Mouse (Mus musculus) C2C12 (cell line): ENCODE measurements around the gene Gabarap. TPM values are rescaled to one million over a fixed set of nuclear protein-coding genes. Genes with fewer than 3 reads are reported as not detected.

Experiments
- H3K27me3 ChIP-seq: one replicate; pipeline ENCODE4 v1.6.1; 2011; ENCODE audit not compliant: control insufficient read depth, insufficient read depth, insufficient read length
- H3K36me3 ChIP-seq: one replicate; pipeline ENCODE4 v1.6.1; 2011; ENCODE audit not compliant: control insufficient read depth, insufficient read depth
- H3K4me3 ChIP-seq: one replicate; pipeline ENCODE4 v1.5.1; 2011; ENCODE audit warnings: mild to moderate bottlenecking, control low read depth; ENCODE audit not compliant: poor library complexity, insufficient read depth, severe bottlenecking
- H3K79me2 ChIP-seq: one replicate; pipeline ENCODE4 v1.6.1; 2011; ENCODE audit not compliant: control insufficient read depth, insufficient read depth
- H3K79me3 ChIP-seq: one replicate; pipeline ENCODE4 v1.6.1; 2011; ENCODE audit warnings: low read depth, control low read depth
- H3ac ChIP-seq: one replicate; pipeline ENCODE3; 2011; ENCODE audit warnings: low read depth; ENCODE audit not compliant: control insufficient read depth, insufficient read length
- CEBPB ChIP-seq: IDR thresholded peaks from one replicate; pipeline ENCODE4 v1.6.1; 2011; ENCODE audit warnings: low read depth, mild to moderate bottlenecking, control low read depth, moderate library complexity
- CTCF ChIP-seq: IDR thresholded peaks from one replicate; pipeline ENCODE4 v1.5.1; 2011; ENCODE audit not compliant: control insufficient read depth, insufficient read depth, insufficient read length
- FOSL1 ChIP-seq: IDR thresholded peaks from one replicate; pipeline ENCODE4 v1.8.0; 2011; ENCODE audit warnings: mild to moderate bottlenecking, low read length; ENCODE audit not compliant: poor library complexity, insufficient read depth, severe bottlenecking
- MAX ChIP-seq: IDR thresholded peaks from one replicate; pipeline ENCODE4 v1.6.1; 2011; ENCODE audit warnings: mild to moderate bottlenecking, control low read depth
- MYOD1 ChIP-seq: IDR thresholded peaks from one replicate; pipeline ENCODE4 v1.6.1; 2011; ENCODE audit warnings: low read depth; ENCODE audit not compliant: control insufficient read depth, insufficient read length
- MYOG ChIP-seq: IDR thresholded peaks from one replicate; pipeline ENCODE4 v1.6.1; 2011; ENCODE audit not compliant: control insufficient read depth, insufficient read length; ENCODE audit errors: extremely low read depth
- USF1 ChIP-seq: IDR thresholded peaks from one replicate; pipeline ENCODE4 v1.6.1; 2011; ENCODE audit warnings: low read depth, mild to moderate bottlenecking, control low read depth, moderate library complexity
- long read RNA-seq, 2 experiments: library from polyadenylated mRNA; unstranded; transcript quantifications; one replicate each; pipeline ENCODE4 v2.0.0; 2019 to 2020
- polyA plus RNA-seq: library from polyadenylated mRNA; unstranded; fragments of >200 nt; fragmentation: generic; extraction: Trizol; gene quantifications from one replicate; pipeline ENCODE4 v1.2.1, GENCODE M21; 2012; ENCODE audit warnings: missing spikeins

The Gabarap gene
- polyA plus RNA-seq: 362 TPM
- long read RNA-seq, experiment 1, transcript Gabarap-201 (4 exons, 1,351 nt): major isoform, 433 of 480 reads
- long read RNA-seq, experiment 1, partial matches to known transcripts: 41 of 480 reads
- long read RNA-seq, experiment 1, other reads (novel, unspliced or antisense): 5 of 480 reads
- long read RNA-seq, experiment 2, transcript Gabarap-201 (4 exons, 1,351 nt): major isoform, 40 of 42 reads
- long read RNA-seq, experiment 2, partial matches to known transcripts: 0 of 42 reads
- long read RNA-seq, experiment 2, other reads (novel, unspliced or antisense): 2 of 42 reads

DNA sequence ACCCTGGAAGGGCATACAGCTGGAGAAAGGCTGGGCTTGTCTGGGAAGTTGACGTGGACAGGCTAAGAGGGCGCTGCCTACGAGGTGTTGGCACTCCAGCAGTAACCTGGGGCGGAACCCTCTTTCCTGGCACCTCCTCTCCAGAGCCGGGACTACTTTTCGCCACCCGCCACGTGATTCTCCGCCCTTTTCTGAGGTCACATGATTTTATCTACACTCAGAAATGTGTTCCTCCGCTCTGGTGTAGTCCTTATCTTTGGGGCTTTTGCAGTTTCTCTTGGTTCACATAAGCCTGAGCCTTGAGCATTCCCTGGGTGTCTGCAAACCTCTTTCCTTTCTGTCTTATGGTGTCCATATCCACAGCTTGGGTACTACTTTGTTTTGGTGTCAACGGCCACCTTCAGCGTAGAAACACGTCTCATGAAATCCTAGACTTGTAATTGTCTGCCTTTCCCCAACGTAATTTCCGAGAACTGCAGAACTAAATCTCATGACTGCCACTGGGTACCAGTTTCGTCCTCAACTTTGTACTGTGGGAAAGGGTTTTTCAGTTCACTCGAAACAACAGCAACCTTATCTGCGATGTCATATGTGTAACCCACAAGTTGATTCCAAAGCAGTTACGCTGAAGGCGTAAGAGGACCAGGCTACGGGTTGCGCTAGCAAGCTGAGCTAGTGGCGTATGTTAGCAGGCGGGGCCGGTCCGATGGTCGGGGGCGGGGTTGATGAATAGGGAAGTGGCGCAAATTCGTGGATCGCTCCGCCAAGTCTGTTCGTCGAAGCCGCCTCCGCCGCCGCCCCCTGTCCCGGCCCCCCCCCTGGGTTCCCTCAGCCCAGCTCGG lies at the start of gene Gabarap:
Gene Gabarap, plus strand, starts transcription at position 294 of the 842 bp plus-strand sequence.
- H3K79me2 ChIP-seq: peaks cover 50% of the 10 kb centered on the region
- peak within 1 kb of the TSS; percentile 79 for H3K4me3 ChIP-seq
- peaks cover 68% of the 10 kb centered on the region for H3K36me3 ChIP-seq
- H3K79me3 ChIP-seq: peaks cover 19% of the 10 kb centered on the region
- H3K27me3 ChIP-seq: no peaks in the 10 kb centered on the region
- peak within 1 kb of the TSS; percentile 91 for H3ac ChIP-seq
- TF ChIP-seq USF1 (peak; percentile 100), MAX (peak; percentile 97), MYOD1 (no peak)

DNA sequence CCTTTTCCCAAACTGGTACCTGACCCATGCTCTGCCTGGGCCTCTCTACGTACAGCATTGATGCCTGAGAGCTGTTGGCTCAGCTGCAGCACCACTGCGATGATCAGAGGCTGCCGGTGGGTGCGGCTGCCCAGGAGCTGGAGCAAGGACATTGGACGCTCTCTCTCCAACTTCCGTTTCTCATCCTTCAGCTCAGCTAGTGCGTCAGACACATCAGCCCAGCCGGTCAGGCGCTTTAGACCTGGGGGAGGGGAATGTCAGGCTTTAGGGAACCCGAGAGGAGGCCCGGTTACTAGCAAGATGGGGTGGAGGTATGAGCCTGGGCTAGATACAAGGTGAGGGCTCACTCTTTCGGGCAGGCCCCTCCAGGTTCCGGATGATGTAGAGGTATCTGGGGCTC lies 45.7 kb upstream of the Gabarap start:
- H3K4me3 ChIP-seq: no peak overlapping the region

DNA sequence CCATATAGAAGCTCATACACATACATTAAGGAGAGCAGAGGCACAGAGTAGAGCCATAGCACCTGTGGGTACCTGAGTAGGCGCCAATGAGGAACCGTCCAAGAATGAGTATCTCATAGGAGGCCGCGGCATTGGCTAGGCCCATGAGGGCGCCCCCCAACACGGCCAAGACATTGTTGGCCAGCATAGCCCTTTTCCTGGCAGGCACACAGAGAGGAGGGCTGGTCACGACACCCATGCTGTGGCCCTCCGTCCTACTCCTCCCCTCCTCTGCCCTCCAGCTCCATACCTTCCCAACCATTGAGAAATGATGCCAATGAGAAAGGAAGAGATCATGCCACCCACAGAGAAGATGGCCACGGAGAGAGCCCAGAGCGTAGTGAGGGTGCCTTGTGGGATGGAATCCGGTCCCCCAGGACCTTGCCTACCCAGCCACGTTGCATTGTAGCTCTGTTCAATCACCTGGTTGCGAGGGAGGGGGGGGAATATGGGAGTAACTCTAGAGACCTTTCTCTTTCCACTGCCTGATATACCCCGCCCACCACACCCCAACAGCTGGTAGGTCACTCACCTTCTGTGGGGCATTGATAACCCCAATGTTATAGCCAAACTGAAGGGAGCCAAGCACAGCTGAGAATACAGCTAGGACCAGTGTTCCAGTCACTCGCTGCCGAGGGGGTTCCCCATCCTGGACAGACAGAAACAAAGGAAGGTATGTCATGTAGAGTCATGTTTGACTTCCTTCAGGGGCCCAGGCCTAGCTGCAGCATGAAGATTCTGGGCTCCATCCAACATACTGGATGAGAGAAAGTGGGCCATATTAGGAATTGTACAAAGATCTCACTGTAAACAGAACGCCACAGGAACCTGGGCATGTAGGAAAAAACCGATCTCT lies 44.7 kb upstream of the Gabarap start:
- no peak for TF ChIP-seq CEBPB
- TF ChIP-seq FOSL1: no peak
- no peak for TF ChIP-seq MAX
- TF ChIP-seq CTCF: no peak
- no peak for TF ChIP-seq MYOG
- TF ChIP-seq USF1: no peak
- TF ChIP-seq MYOD1: no peak
- H3K79me3 ChIP-seq: no peaks in the 10 kb centered on the region
- no peaks in the 10 kb centered on the region for H3K79me2 ChIP-seq
- no peaks in the 10 kb centered on the region for H3K36me3 ChIP-seq
- peaks cover 9% of the 10 kb centered on the region for H3K27me3 ChIP-seq
- no peak overlapping the region for H3K4me3 ChIP-seq
- no peak overlapping the region for H3ac ChIP-seq

More for the DNA sequence above, 45.7 kb upstream of the Gabarap start:
- H3K36me3 ChIP-seq: no peaks in the 10 kb centered on the region
- no peaks in the 10 kb centered on the region for H3K79me2 ChIP-seq
- no peak overlapping the region for H3ac ChIP-seq
- TF ChIP-seq MYOD1 (no peak), MYOG (no peak), MAX (no peak), CEBPB (no peak), CTCF (no peak), USF1 (no peak), FOSL1 (no peak)
- H3K79me3 ChIP-seq: no peaks in the 10 kb centered on the region
- H3K27me3 ChIP-seq: peaks cover 16% of the 10 kb centered on the region

DNA sequence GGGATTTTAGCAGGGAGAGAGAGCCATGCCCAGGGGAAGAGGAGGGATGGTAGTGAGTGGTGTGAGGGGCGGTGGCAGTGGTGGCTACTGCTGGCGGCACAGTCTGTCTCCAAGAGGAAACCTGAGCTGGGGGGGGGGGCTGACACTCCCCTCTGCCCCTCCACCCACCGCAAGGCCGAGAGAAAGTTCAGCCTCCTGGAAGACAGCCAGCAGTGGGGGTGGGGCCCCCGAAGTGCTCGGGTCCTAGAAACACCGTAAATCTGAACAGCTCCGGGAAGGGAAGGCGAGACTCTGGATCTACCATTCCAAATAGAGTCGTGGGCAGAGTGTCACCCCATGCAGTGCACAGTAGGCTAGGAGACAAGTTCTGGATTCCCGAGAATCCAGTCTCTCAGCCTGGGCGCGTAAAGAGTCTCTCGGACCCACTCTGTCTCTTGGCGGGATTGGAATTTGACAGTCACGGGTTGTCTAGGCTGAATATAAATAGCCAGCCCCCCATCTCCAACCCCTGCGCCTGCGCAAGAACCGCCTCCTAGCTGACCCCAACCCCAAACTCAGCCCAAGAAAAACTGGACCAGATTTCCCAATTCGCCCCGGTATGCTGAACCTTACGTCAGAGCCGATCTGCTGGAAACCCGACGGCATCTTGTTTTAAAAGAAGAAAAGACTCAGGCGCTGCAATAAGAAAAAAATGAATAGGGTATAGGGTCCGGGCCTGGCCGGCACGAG lies 43.4 kb upstream of the Gabarap start:
- TF ChIP-seq CTCF (no peak), FOSL1 (no peak), MYOG (no peak), MAX (no peak), USF1 (no peak), MYOD1 (no peak), CEBPB (no peak)
- H3K4me3 ChIP-seq: no peak overlapping the region
- H3K79me3 ChIP-seq: no peaks in the 10 kb centered on the region
- H3K36me3 ChIP-seq: no peaks in the 10 kb centered on the region
- no peak overlapping the region for H3ac ChIP-seq
- no peaks in the 10 kb centered on the region for H3K79me2 ChIP-seq
- peaks cover 8% of the 10 kb centered on the region for H3K27me3 ChIP-seq

DNA sequence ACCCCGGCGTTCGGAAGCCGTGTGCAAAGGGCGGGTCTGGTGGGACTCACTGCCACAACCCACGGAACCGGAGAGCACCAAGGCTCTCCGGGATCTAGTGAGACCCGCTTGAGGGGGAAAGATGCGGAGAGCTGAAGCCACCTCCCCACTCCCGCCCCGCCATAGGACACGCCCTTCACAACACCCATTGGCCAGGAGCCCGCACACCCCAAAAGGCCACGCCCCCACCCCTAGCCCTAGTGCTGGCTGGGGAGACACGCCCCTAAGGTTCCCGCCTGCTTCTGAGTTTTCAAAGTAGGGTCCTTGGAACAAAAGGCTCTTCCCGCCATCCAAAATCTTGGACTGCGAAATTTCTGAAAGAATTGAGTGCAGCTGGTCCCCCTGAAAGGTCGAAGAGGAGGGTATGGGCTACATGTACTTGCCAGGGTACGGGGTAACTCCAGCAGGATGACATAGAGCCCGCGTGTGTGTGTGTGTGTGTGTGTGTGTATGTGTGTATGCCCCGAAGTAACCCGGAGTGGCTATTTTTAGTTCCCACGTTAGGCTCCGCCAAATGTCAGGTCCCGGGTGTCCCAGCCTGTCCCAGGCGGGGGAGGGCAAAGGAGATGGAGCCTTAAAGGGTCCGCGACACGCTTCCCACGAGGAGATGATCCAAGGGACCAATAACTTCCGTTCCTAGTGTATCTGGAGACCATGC lies 42.7 kb upstream of the Gabarap start, which contains the start of gene Slc2a4:
Gene Slc2a4, minus strand, starts transcription at position 123 of the 697 bp plus-strand sequence.
- Histone ChIP-seq H3ac (peak within 1 kb of the TSS; percentile 21), H3K36me3 (no peaks in the 10 kb centered on the region), H3K79me2 (no peaks in the 10 kb centered on the region), H3K4me3 (no peak within 1 kb of the TSS), H3K27me3 (peaks cover 1% of the 10 kb centered on the region), H3K79me3 (no peaks in the 10 kb centered on the region)
- TF ChIP-seq FOSL1 (no peak), MAX (peak; percentile 48)
